Mouse (Mus musculus) heart, adult 2 months (tissue): ENCODE measurements around the gene Smim15. TPM values are rescaled to one million over a fixed set of nuclear protein-coding genes. Genes with fewer than 3 reads are reported as not detected.

Experiments used
- DNase-seq, 2 experiments: peaks; one replicate each; pipeline ENCODE4 v3.0.0; 2021
- H3K27ac ChIP-seq: fragments of 200-600 bp; 2 replicates; pipeline ENCODE4 v1.8.1; 2022
- H3K27me3 ChIP-seq: fragments of 200-500 bp; 2 replicates; pipeline ENCODE4 v1.6.1; 2012; ENCODE audit warnings: mild to moderate bottlenecking, low read length, inconsistent platforms, mixed read lengths; ENCODE audit not compliant: control insufficient read depth, insufficient read depth
- H3K36me3 ChIP-seq: fragments of 200-500 bp; 2 replicates; pipeline ENCODE4 v1.6.1; 2012; ENCODE audit warnings: low read length, inconsistent platforms; ENCODE audit not compliant: control insufficient read depth, insufficient read depth
- H3K4me1 ChIP-seq: fragments of 200-500 bp; 2 replicates; pipeline ENCODE4 v1.6.1; 2011; ENCODE audit warnings: low read length; ENCODE audit not compliant: control insufficient read depth, insufficient read depth
- H3K4me3 ChIP-seq: fragments of 200-600 bp; 2 replicates; pipeline ENCODE4 v1.8.1; 2022
- H3K79me2 ChIP-seq: fragments of 200-500 bp; replicated peaks from 2 replicates; pipeline ENCODE4 v1.6.1; 2012; ENCODE audit warnings: mild to moderate bottlenecking, inconsistent platforms, low read length, moderate library complexity, mixed read lengths; ENCODE audit not compliant: control insufficient read depth, insufficient read depth
- H3K9ac ChIP-seq: fragments of 200-500 bp; 2 replicates; pipeline ENCODE4 v1.6.1; 2012; ENCODE audit warnings: low read depth, mild to moderate bottlenecking, control low read depth, inconsistent platforms, low read length, mixed read lengths
- CTCF ChIP-seq: fragments of 200-600 bp; IDR thresholded peaks from 2 replicates; pipeline ENCODE4 v1.8.1; 2022; ENCODE audit warnings: antibody characterized with exemption, mild to moderate bottlenecking, moderate library complexity
- EP300 ChIP-seq: fragments of 200-500 bp; IDR thresholded peaks from 2 replicates; pipeline ENCODE4 v1.6.1; 2011; ENCODE audit warnings: low read depth, low read length, control low read depth; ENCODE audit not compliant: insufficient read depth
- POLR2A ChIP-seq: fragments of 200-500 bp; IDR thresholded peaks from 2 replicates; pipeline ENCODE4 v1.6.1; 2011; ENCODE audit warnings: mild to moderate bottlenecking, low read depth, low read length, control low read depth; ENCODE audit not compliant: insufficient read depth
- WGBS: fragments of 180-500 bp; shearing (Covaris S2); methylation state at CpG from one replicate; pipeline ENCODE4 v1.1.7; 2018; 5-methylcytosine and 5-hydroxymethylcytosine counted together
- intact Hi-C: fragments of 180-260 bp; cut with DNase I; formaldehyde crosslinking; loops from one replicate; pipeline ENCODE4 v1.15.1; 2025
- polyA plus RNA-seq: library from polyadenylated mRNA; depleted of rRNA; stranded (reverse); fragments of >200 nt; gene quantifications from 2 replicates; pipeline ENCODE4 v1.2.3, GENCODE M21; 2012
- total RNA-seq, 2 experiments: library from RNA; stranded (reverse); gene quantifications; 2 replicates each; pipeline ENCODE4 v1.2.3; 2021

Gene Smim15
- total and polyA plus RNA-seq, 3 experiments, result 6.7 to 21.8 (median 21.5) TPM

DNA sequence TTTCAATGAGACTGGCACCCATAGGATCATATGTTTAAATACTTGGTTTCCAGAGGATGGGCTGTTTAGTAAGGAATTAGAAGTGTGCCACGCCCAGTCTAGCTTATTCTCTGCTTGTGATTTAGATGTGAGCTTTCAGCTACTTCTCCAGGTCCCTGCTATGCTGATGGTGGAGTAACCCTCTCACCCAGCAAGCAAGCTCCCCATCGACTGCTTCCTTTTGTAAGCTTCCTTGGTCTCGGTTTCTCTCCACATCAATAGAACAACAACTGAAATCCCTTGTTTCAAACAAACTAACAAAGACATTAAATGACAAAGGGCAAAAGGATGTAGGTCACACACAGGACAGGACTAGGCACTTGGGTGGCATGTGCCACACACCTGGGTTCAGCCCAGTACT lies 3.8 kb upstream of the Smim15 start:
- no peak for DNase-seq
- TF ChIP-seq POLR2A (no peak), EP300 (no peak), CTCF (no peak)
- H3K4me1 ChIP-seq, result peaks cover 6% of the 10 kb centered on the region; the same call in 1 of the 2 replicates
- 0 out of 2 replicates have a peak, but pooled peaks cover 2% of the 10 kb centered on the region for H3K36me3 ChIP-seq
- H3K79me2 ChIP-seq, result no peaks in the 10 kb centered on the region
- 75% methylated on average over 3 of the region's 3 CpGs for WGBS
- H3K27me3 ChIP-seq, result no peaks in the 10 kb centered on the region
- no peak overlapping the region for H3K27ac ChIP-seq
- no peak overlapping the region for H3K4me3 ChIP-seq
- H3K9ac ChIP-seq, result no peak overlapping the region
- intact Hi-C loops, result loop anchor here (2.0 to 10.0 kb wide), 6 partner anchors 87 to 713 kb away; partner anchors contain the start of gene Depdc1b

DNA sequence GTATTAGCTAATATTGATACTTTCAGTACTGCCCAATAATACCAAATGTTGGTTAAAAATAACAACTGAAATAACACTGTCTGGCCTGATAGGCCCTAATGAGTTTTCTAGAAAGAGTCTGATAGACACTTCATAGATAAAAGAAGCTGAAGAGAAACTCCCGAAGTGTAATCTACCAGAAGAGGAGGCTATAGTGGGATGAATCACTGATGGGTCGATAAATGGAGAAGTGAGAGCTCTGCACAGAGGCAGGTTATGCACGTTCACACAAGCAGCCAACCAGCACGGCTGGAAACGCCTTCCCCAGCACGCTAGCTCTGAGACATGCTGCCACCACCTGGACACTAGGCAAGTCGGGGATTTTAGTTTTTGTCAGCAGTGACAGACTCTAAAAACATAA lies 2.9 kb upstream of the Smim15 start:
- Histone ChIP-seq H3K4me1 (peaks cover 8% of the 10 kb centered on the region), H3K27me3 (no peaks in the 10 kb centered on the region), H3K36me3 (peaks cover 5% of the 10 kb centered on the region; the same call in 1 of the 2 replicates), H3K9ac (no peak overlapping the region), H3K27ac (no peak overlapping the region), H3K4me3 (no peak overlapping the region), H3K79me2 (no peaks in the 10 kb centered on the region)
- DNase-seq, result peak; percentile 61 to 75
- TF ChIP-seq CTCF, result peak; percentile 68
- no peak for TF ChIP-seq POLR2A
- peak; percentile 60; the same call in 1 of the 2 replicates for TF ChIP-seq EP300
- WGBS, result under 1% methylated on average over 7 of the region's 7 CpGs
- intact Hi-C loops, result loop anchor here (2.0 to 10.0 kb wide), 6 partner anchors 86 to 714 kb away; partner anchors contain the start of gene Depdc1b

DNA sequence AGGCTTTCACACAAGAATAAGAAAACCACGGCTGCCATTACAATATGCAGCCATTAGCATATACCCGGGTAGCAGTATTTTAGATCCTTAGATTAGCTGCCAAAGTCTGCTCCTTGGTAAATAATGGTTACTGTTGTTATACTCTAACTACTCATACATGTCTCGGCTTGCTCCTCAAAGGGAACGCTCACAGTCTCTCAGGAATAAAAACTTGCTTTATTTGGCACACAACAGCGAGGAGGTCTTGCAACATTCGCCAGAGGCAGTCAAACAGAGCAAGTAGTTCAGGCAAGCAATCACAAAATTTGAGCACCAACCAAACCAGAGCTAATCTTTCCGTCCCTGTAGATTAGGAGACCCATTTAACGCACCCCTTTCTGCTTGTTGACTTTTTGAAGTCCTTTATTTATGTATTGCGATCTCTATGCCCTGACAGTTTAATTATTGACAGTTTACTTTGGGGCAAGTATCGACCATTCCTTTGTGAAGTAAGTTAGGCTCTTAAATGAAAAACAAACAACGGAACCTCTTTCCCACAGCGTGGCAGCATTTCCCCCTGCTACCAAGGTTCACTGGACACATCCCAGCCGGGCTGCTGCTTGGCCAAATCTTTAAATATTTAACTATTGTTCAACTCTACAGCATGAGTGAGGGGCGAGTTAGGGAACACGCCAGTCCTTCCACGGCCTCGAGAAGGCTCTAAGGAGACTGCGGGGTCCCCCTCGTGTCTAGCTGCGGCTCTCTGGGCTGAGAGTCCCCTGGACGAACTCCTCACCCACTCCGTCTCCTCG lies 620 bp upstream of the Smim15 start:
- Histone ChIP-seq H3K4me3 (peak overlapping the region; percentile 85), H3K9ac (peak overlapping the region; percentile 96), H3K36me3 (peaks cover 8% of the 10 kb centered on the region; the same call in 1 of the 2 replicates), H3K79me2 (no peaks in the 10 kb centered on the region), H3K4me1 (peaks cover 8% of the 10 kb centered on the region), H3K27ac (peak overlapping the region; percentile 96), H3K27me3 (no peaks in the 10 kb centered on the region)
- WGBS, result 3% methylated on average over 23 of the region's 23 CpGs
- intact Hi-C loops, result loop anchor here (1.0 to 10.0 kb wide), 8 partner anchors 84 to 716 kb away; partner anchors contain the start of gene Depdc1b
- no peak for TF ChIP-seq POLR2A
- TF ChIP-seq CTCF, result peak; percentile 27
- TF ChIP-seq EP300, result no peak
- DNase-seq, result peak; percentile 30 to 39

DNA sequence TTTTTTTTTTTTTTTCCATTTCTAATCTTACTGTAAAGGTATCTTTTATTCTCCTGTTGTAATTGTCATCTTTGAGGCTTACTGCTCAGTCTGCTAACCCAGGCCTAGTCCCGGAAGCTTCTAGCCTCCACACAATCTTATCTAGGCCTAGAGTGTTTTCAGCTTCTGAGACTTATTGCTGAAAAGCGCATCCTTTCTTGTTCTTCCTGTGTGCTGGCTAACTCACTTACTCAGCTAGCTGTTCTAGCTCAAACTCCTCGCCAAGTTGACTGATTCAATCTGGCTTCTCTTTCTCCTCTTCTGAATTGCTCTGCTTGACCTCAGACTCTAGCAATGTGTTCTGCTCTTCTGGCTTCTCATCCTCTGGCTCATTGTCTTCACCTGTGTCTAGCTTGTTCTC lies 1.4 kb downstream of the Smim15 start:
- Histone ChIP-seq H3K27me3 (no peaks in the 10 kb centered on the region), H3K27ac (no peak overlapping the region), H3K4me1 (peaks cover 8% of the 10 kb centered on the region), H3K79me2 (no peaks in the 10 kb centered on the region), H3K36me3 (peaks cover 8% of the 10 kb centered on the region; the same call in 1 of the 2 replicates), H3K4me3 (peak overlapping the region; percentile 85; the same call in 1 of the 2 replicates), H3K9ac (no peak overlapping the region)
- TF ChIP-seq EP300 (no peak), CTCF (no peak), POLR2A (no peak)
- WGBS, result 49% methylated on average over 3 of the region's 3 CpGs
- DNase-seq, result no peak
- intact Hi-C loops, result loop anchor here (2.0 to 10.0 kb wide), 2 partner anchors 269 to 369 kb away; partner anchors contain the start of gene Depdc1b

DNA sequence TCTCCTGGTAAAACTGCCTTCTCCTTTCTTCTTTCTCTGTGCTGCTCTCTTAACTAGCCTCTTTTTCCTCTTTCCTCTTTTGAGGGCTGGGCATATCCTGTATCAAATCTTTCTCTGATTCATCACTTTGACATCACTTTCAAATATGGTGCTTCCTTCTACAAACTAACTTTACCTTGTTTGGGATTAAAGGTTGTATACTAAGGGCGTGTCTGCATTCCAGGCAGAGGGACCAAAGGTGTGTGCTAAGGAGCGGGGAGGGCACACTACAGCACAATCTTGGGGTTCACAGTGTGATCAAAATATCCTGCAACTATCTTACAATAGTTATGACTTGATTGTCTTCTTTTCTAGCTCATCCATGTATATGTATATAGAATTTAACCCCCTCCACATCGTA lies 1.8 kb downstream of the Smim15 start:
- no peaks in the 10 kb centered on the region for H3K79me2 ChIP-seq
- TF ChIP-seq EP300 (no peak), POLR2A (no peak), CTCF (no peak)
- H3K4me3 ChIP-seq, result no peak overlapping the region
- H3K27ac ChIP-seq, result no peak overlapping the region
- peaks cover 8% of the 10 kb centered on the region; the same call in 1 of the 2 replicates for H3K36me3 ChIP-seq
- H3K4me1 ChIP-seq, result peaks cover 8% of the 10 kb centered on the region
- DNase-seq, result no peak
- intact Hi-C loops, result loop anchor here (10.0 kb wide), 1 partner anchor 269 kb away; the partner anchor contains the start of gene Depdc1b
- H3K9ac ChIP-seq, result no peak overlapping the region
- 93% methylated on average over 3 of the region's 3 CpGs for WGBS
- no peaks in the 10 kb centered on the region for H3K27me3 ChIP-seq

DNA sequence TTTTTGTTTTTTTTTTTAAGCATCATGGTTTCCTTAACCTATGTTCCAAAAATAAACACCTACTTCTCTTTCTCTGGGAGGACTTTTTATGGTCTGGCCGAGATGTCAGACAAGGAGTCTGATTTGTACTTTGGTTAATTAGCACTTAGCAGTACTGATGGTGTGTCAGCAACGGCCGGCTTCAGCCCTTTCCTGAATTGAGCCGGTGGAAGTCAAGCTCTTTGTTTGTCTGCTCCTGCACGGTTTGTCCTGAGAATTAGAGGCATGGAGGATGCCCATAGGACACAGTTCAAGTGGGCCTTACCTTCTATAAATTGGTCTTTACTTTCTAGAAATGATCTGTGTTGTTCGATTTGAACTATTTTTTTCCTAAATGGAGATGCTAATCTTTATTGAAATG lies 2.6 kb downstream of the Smim15 start:
- no peak overlapping the region for H3K9ac ChIP-seq
- intact Hi-C loops, result loop anchor here (10.0 kb wide), 1 partner anchor 268 kb away; the partner anchor contains the start of gene Depdc1b
- no peak overlapping the region for H3K4me3 ChIP-seq
- peaks cover 8% of the 10 kb centered on the region for H3K4me1 ChIP-seq
- DNase-seq, result no peak
- TF ChIP-seq CTCF (no peak), POLR2A (no peak), EP300 (no peak)
- WGBS, result 78% methylated on average over 6 of the region's 6 CpGs
- no peaks in the 10 kb centered on the region for H3K27me3 ChIP-seq
- H3K36me3 ChIP-seq, result peaks cover 8% of the 10 kb centered on the region; the same call in 1 of the 2 replicates
- H3K27ac ChIP-seq, result no peak overlapping the region
- H3K79me2 ChIP-seq, result no peaks in the 10 kb centered on the region
